In genomic region chr12:72843973-72844620, GRCm38 (mm10) we compare ENCODE assay signal across 8 mouse cellular contexts.
A peak's percentile ranks its signal among the peaks of the same experiment; 100 is the strongest.
DNase-seq lines count a peak whose midpoint lies in the region; ATAC-seq and TF ChIP-seq lines count a peak whose summit lies in the region.

No protein-coding gene starts in this region.

- WGBS in hindbrain, embryonic 16.5 days, result 20% methylated on average over 12 of the region's 12 CpGs
- WGBS in liver, embryonic 12.5 days (ENCODE audit: insufficient replicate concordance), result 12% methylated on average over 12 of the region's 12 CpGs

- H3K9me3 ChIP-seq in hindbrain, embryonic 16.5 days (ENCODE audit: control insufficient read depth, low read length), result peaks cover 3% of the 10 kb centered on the region
- H3K9me3 ChIP-seq in liver, embryonic 12.5 days (replicated peaks), result 0 out of 2 replicates have a peak, but pooled peaks cover 3% of the 10 kb centered on the region

- H3K4me2 ChIP-seq in hindbrain, embryonic 16.5 days (ENCODE audit: low read length), result peak overlapping the region; percentile 56
- peak overlapping the region; percentile 48 for H3K4me2 ChIP-seq in liver, embryonic 12.5 days

- no peaks in the 10 kb centered on the region for H3K36me3 ChIP-seq in C2C12 (ENCODE audit: control insufficient read depth, insufficient read depth)
- H3K36me3 ChIP-seq in hindbrain, embryonic 16.5 days (ENCODE audit: control insufficient read depth, insufficient read depth, low read length), result no peaks in the 10 kb centered on the region
- no peaks in the 10 kb centered on the region for H3K36me3 ChIP-seq in liver, embryonic 12.5 days

- no peaks in the 10 kb centered on the region for H3K79me2 ChIP-seq in C2C12 (ENCODE audit: control insufficient read depth, insufficient read depth)

- peaks cover 21% of the 10 kb centered on the region for H3K27me3 ChIP-seq in C2C12 (ENCODE audit: control insufficient read depth, insufficient read depth, insufficient read length)
- peaks cover 34% of the 10 kb centered on the region for H3K27me3 ChIP-seq in hindbrain, embryonic 16.5 days (replicated peaks; ENCODE audit: control insufficient read depth, insufficient read depth, low read length)
- peaks cover 28% of the 10 kb centered on the region for H3K27me3 ChIP-seq in liver, embryonic 12.5 days (replicated peaks)

- H3K4me1 ChIP-seq in hindbrain, embryonic 16.5 days (ENCODE audit: control insufficient read depth, insufficient read depth, low read depth, low read length), result no peaks in the 10 kb centered on the region
- peaks cover 10% of the 10 kb centered on the region for H3K4me1 ChIP-seq in liver, embryonic 12.5 days

- H3ac ChIP-seq in C2C12 (ENCODE audit: control insufficient read depth, insufficient read length, low read depth), result no peak overlapping the region

- peak overlapping the region; percentile 48 for H3K27ac ChIP-seq in gastrocnemius, adult 2 months
- H3K27ac ChIP-seq in hindbrain, embryonic 16.5 days (ENCODE audit: low read depth, low read length), result no peak overlapping the region
- H3K27ac ChIP-seq in liver, embryonic 12.5 days, result peak overlapping the region; percentile 27; the same call in 1 of the 2 replicates

- peak; percentile 79 for DNase-seq in adrenal gland, postnatal 14 days
- DNase-seq in gastrocnemius, adult 2 months, result peak; percentile 67
- peak; percentile 91 for DNase-seq in thymus, postnatal 0 days (ENCODE audit: low spot score)
- DNase-seq in frontal cortex, postnatal 10 days (ENCODE audit: low spot score in 2 of 2), result no peak

- ATAC-seq in hindbrain, embryonic 16.5 days, result peak; percentile 81
- ATAC-seq in liver, embryonic 12.5 days, result peak; percentile 83
- peak; percentile 96 for ATAC-seq in monocyte, adult 5-6 weeks (replicated peaks; ENCODE audit: insufficient number of reproducible peaks, low FRiP score, low TSS enrichment, poor library complexity, severe bottlenecking)

- no peak for TF ChIP-seq CTCF in C2C12 (IDR thresholded peaks at IDR 0.05; ENCODE audit: control insufficient read depth, insufficient read depth, insufficient read length)
- TF ChIP-seq CTCF in gastrocnemius, adult 2 months (IDR thresholded peaks at IDR 0.05), result no peak

- intact Hi-C loops in gastrocnemius, adult 2 months (cut with DNase I), result loop anchor here (10.0 kb wide), 1 partner anchor 681 kb away; no protein-coding TSS in a partner anchor

- H3K9ac ChIP-seq in hindbrain, embryonic 16.5 days (ENCODE audit: low read depth, low read length), result peak overlapping the region; percentile 54
- peak overlapping the region; percentile 19; the same call in 1 of the 2 replicates for H3K9ac ChIP-seq in liver, embryonic 12.5 days

- H3K79me3 ChIP-seq in C2C12 (ENCODE audit: low read depth), result no peaks in the 10 kb centered on the region

- no peak overlapping the region for H3K4me3 ChIP-seq in C2C12 (ENCODE audit: insufficient read depth, poor library complexity, severe bottlenecking)
- peak overlapping the region; percentile 51 for H3K4me3 ChIP-seq in gastrocnemius, adult 2 months
- peak overlapping the region; percentile 26 for H3K4me3 ChIP-seq in hindbrain, embryonic 16.5 days (ENCODE audit: low read length)
- peak overlapping the region; percentile 24 for H3K4me3 ChIP-seq in liver, embryonic 12.5 days

TF ChIP-seq in C2C12, 6 proteins besides CTCF, POLR2A, EP300 and RAD21:
- TF ChIP-seq FOSL1 (IDR thresholded peaks at IDR 0.05; ENCODE audit: insufficient read depth, low read length, poor library complexity, severe bottlenecking) (no peak), USF1 (IDR thresholded peaks at IDR 0.05; ENCODE audit: low read depth) (peak; percentile 65)

Comparison
In these comparisons a context has a peak if more than half of its experiments do, and no peak if none do; other contexts are left out.
1. DNase-seq: peak in adrenal gland, postnatal 14 days (single experiment), gastrocnemius, adult 2 months (single experiment) and thymus, postnatal 0 days (single experiment); none in frontal cortex, postnatal 10 days (0 of 2).
2. Peak in every context shown above with its lines, with median percentiles within 50 percentile points of each other: ATAC-seq.